Mouse (Mus musculus) heart, embryonic 15.5 days (tissue): ENCODE results near the gene Olfr608. TPM values are rescaled to one million over a fixed set of nuclear protein-coding genes. Genes with fewer than 3 reads are reported as not detected.
"Not testable (repeated sequence)": the region's sequence is repeated elsewhere in the genome, so short reads cannot be mapped to it uniquely, and the experiment has no call there.

Experiments used
- ATAC-seq: fragments of 200-750 bp; cut with Nextera tagmentation; replicated peaks from 2 replicates; pipeline ENCODE4 v1.8.0; 2017; ENCODE audit warnings: low read depth, moderate TSS enrichment; ENCODE audit not compliant: insufficient number of reproducible peaks, insufficient read depth, low FRiP score
- H3K27ac ChIP-seq: fragments of 300-500 bp; sonication (generic); 2 replicates; pipeline ENCODE4 v1.5.1; 2015; ENCODE audit warnings: mild to moderate bottlenecking, inconsistent platforms
- H3K27me3 ChIP-seq: fragments of 300-500 bp; sonication (generic); 2 replicates; pipeline ENCODE4 v1.6.1; 2015; ENCODE audit warnings: inconsistent platforms
- H3K36me3 ChIP-seq: fragments of 300-500 bp; sonication (generic); 2 replicates; pipeline ENCODE4 v1.6.1; 2015; ENCODE audit warnings: mild to moderate bottlenecking, inconsistent platforms
- H3K4me1 ChIP-seq: fragments of 300-500 bp; sonication (generic); replicated peaks from 2 replicates; pipeline ENCODE4 v1.6.1; 2015; ENCODE audit warnings: inconsistent platforms
- H3K4me2 ChIP-seq: fragments of 300-500 bp; sonication (generic); 2 replicates; pipeline ENCODE4 v1.6.1; 2015; ENCODE audit warnings: inconsistent platforms, mild to moderate bottlenecking, moderate library complexity
- H3K4me3 ChIP-seq: fragments of 300-500 bp; sonication (generic); 2 replicates; pipeline ENCODE4 v1.5.1; 2015; ENCODE audit warnings: mild to moderate bottlenecking, inconsistent platforms
- H3K9ac ChIP-seq: fragments of 300-500 bp; sonication (generic); 2 replicates; pipeline ENCODE4 v1.6.1; 2015; ENCODE audit warnings: mild to moderate bottlenecking, inconsistent platforms
- H3K9me3 ChIP-seq: fragments of 300-500 bp; sonication (generic); replicated peaks from 2 replicates; pipeline ENCODE4 v1.6.1; 2016; ENCODE audit warnings: inconsistent platforms
- WGBS: fragments of 180-500 bp; shearing (Covaris S2); methylation state at CpG from one replicate; pipeline ENCODE4 v1.1.7; 2015; ENCODE audit warnings: mixed read lengths; 5-methylcytosine and 5-hydroxymethylcytosine counted together
- polyA plus RNA-seq: library from polyadenylated mRNA; unstranded; fragments of >200 nt; fragmentation: Nextera tagmentation; extraction: Ambion mirVana; gene quantifications from 2 replicates; pipeline ENCODE4 v1.2.1, GENCODE M21; 2015

Olfr608 gene
- polyA plus RNA-seq, result 0.52 and 0.59 TPM in 2 replicates

DNA sequence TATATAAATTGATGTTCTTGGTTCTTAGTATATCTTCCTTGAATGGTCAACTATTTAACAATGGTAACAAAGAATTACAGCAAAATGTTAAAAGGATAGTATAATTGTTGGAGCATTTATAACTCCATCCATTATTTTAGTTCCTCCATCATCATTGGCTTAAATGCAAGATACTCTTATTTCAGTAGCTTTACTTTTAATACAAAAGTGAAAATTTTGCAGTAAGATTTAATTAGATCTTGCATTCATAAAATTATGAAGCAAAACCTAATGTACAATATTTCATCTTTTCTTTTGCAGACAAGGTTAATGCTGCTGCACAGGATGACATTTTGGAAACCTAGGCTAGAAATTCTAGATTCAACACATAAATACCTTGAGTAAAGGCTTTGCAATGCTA lies at the start of gene Olfr608:
Olfr608 (plus strand) TSS at position 301 of the 400 bp plus-strand sequence.
- no peak for ATAC-seq

GRCm38 (mm10) chr7:103445339-103445738 lies 24.3 kb upstream of the Olfr608 start, which contains the start of gene Olfr605:
Gene Olfr605 (minus strand): TSS chr7:103445439.
- Histone ChIP-seq H3K27me3 (no peaks in the 10 kb centered on the region), H3K36me3 (no peaks in the 10 kb centered on the region), H3K27ac (no peak within 1 kb of the TSS), H3K9ac (no peak within 1 kb of the TSS), H3K4me3 (no peak within 1 kb of the TSS), H3K4me2 (no peak within 1 kb of the TSS), H3K4me1 (no peaks in the 10 kb centered on the region), H3K9me3 (no peaks in the 10 kb centered on the region)
- ATAC-seq, result no peak
- 77% methylated on average over 1 of the region's 1 CpGs for WGBS

More for the DNA sequence above, at the start of gene Olfr608:
- Histone ChIP-seq H3K27me3 (no peaks in the 10 kb centered on the region), H3K9ac (no peak within 1 kb of the TSS), H3K4me1 (no peaks in the 10 kb centered on the region), H3K9me3 (no peaks in the 10 kb centered on the region), H3K27ac (no peak within 1 kb of the TSS), H3K4me3 (no peak within 1 kb of the TSS), H3K4me2 (no peak within 1 kb of the TSS), H3K36me3 (no peaks in the 10 kb centered on the region)

- no peak for ATAC-seq
- Histone ChIP-seq H3K27me3 (no peaks in the 10 kb centered on the region), H3K9me3 (no peaks in the 10 kb centered on the region), H3K4me3 (no peak within 1 kb of the TSS), H3K4me2 (no peak within 1 kb of the TSS), H3K36me3 (no peaks in the 10 kb centered on the region), H3K4me1 (no peaks in the 10 kb centered on the region), H3K9ac (no peak within 1 kb of the TSS), H3K27ac (no peak within 1 kb of the TSS)
- WGBS, result 84% methylated on average over 2 of the region's 2 CpGs
Measured at GRCm38 (mm10) chr7:103448746-103449145, 20.9 kb upstream of the Olfr608 start, which contains the start of gene Olfr606. Gene Olfr606 (plus strand): TSS chr7:103449046.

GRCm38 (mm10) chr7:103460590-103460989 lies 9.1 kb upstream of the Olfr608 start:
- ATAC-seq, result peak; percentile 86
- Histone ChIP-seq H3K4me2 (peak overlapping the region; percentile 8; the same call in 1 of the 2 replicates), H3K9me3 (no peaks in the 10 kb centered on the region), H3K4me1 (no peaks in the 10 kb centered on the region), H3K36me3 (no peaks in the 10 kb centered on the region), H3K4me3 (peak overlapping the region; percentile 22; the same call in 1 of the 2 replicates), H3K27ac (peak overlapping the region; percentile 60), H3K9ac (no peak overlapping the region), H3K27me3 (no peaks in the 10 kb centered on the region)
- 48% methylated on average over 5 of the region's 5 CpGs for WGBS

GRCm38 (mm10) chr7:103477106-103477505 lies 7.4 kb downstream of the Olfr608 start:
- not testable (repeated sequence) for H3K4me3 ChIP-seq, ATAC-seq, H3K9me3 ChIP-seq, H3K27me3 ChIP-seq, H3K4me2 ChIP-seq, H3K9ac ChIP-seq, H3K4me1 ChIP-seq, H3K27ac ChIP-seq, H3K36me3 ChIP-seq
- 85% methylated on average over 9 of the region's 9 CpGs for WGBS

DNA sequence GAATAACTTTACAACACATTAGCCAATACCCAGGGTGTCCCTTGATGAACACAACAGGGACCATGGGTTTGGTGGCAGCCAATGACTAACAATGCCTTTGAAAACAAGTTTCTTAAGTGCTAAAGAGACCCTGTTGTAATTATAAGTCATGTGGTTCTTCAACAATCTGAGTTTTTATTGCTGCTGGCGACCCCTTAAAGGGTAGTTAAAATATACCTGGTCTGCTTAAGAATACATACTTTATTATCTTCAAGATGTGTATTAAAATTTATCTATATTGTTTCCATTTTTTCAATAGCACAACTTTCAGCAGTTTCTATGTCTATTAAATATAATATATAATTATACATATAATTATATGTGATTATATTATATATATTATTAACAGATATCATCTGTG lies 28.3 kb downstream of the Olfr608 start, which contains the start of gene Olfr609:
Olfr609 (minus strand) TSS at position 101 of the 400 bp plus-strand sequence.
- no peaks in the 10 kb centered on the region for H3K9me3 ChIP-seq
- H3K27me3 ChIP-seq, result no peaks in the 10 kb centered on the region
- whole genome bisulfite sequencing, result 55% methylated on average over 1 of the region's 1 CpGs
- no peak within 1 kb of the TSS for H3K27ac ChIP-seq
- no peak within 1 kb of the TSS for H3K4me2 ChIP-seq
- no peaks in the 10 kb centered on the region for H3K36me3 ChIP-seq
- H3K4me3 ChIP-seq, result no peak within 1 kb of the TSS
- H3K9ac ChIP-seq, result no peak within 1 kb of the TSS
- no peak for ATAC-seq
- H3K4me1 ChIP-seq, result no peaks in the 10 kb centered on the region

GRCm38 (mm10) chr7:103512022-103512421 lies 42.3 kb downstream of the Olfr608 start, which contains the start of gene Olfr610:
Gene Olfr610 (minus strand): TSS chr7:103512122.
- Histone ChIP-seq H3K9ac (no peak within 1 kb of the TSS), H3K27me3 (no peaks in the 10 kb centered on the region), H3K36me3 (no peaks in the 10 kb centered on the region), H3K4me2 (no peak within 1 kb of the TSS), H3K4me1 (no peaks in the 10 kb centered on the region), H3K9me3 (no peaks in the 10 kb centered on the region), H3K27ac (no peak within 1 kb of the TSS), H3K4me3 (no peak within 1 kb of the TSS)
- no peak for ATAC-seq
- WGBS, result 78% methylated on average over 2 of the region's 2 CpGs

- not testable (repeated sequence) for H3K36me3 ChIP-seq, H3K27me3 ChIP-seq, H3K4me2 ChIP-seq, H3K27ac ChIP-seq, H3K9me3 ChIP-seq, ATAC-seq, H3K4me1 ChIP-seq, H3K4me3 ChIP-seq, H3K9ac ChIP-seq
- 43% methylated on average over 1 of the region's 1 CpGs for WGBS
Measured at GRCm38 (mm10) chr7:103520746-103521145, 51.1 kb downstream of the Olfr608 start, which contains the start of gene Olfr611. Gene Olfr611 (minus strand): TSS chr7:103520846.

Other genes starting within 250 kb of the Olfr608 start
- not detected in 2 replicates for gene Usp17ld, start 217.4 kb upstream of the Olfr608 start, polyA plus RNA-seq
- not detected in 2 replicates for gene Olfr596, start 164.2 kb upstream of the Olfr608 start, polyA plus RNA-seq
- not detected in 2 replicates for gene Olfr597, start 153.6 kb upstream of the Olfr608 start, polyA plus RNA-seq
- gene Olfr598, start 146.3 kb upstream of the Olfr608 start, polyA plus RNA-seq, result not detected in 2 replicates
- not detected in 2 replicates for gene Olfr599, start 134.0 kb upstream of the Olfr608 start, polyA plus RNA-seq
- gene Olfr600, start 120.2 kb upstream of the Olfr608 start, polyA plus RNA-seq, result not detected in 2 replicates
- not detected in 2 replicates for gene Olfr601, start 107.2 kb upstream of the Olfr608 start, polyA plus RNA-seq
- gene Olfr603, start 83.7 kb upstream of the Olfr608 start, polyA plus RNA-seq, result not detected in 2 replicates
- gene Usp17lc, start 54.8 kb upstream of the Olfr608 start, polyA plus RNA-seq, result not detected in 2 replicates
- gene Olfr605, start 24.4 kb upstream of the Olfr608 start, polyA plus RNA-seq, result not detected in 2 replicates
- gene Olfr606, start 20.8 kb upstream of the Olfr608 start, polyA plus RNA-seq, result not detected in 2 replicates
- 0.31 and 0.47 TPM in 2 replicates for gene Olfr607, start 5.7 kb upstream of the Olfr608 start, polyA plus RNA-seq
- 0.04 and 0.19 TPM in 2 replicates for gene Olfr609, start 28.2 kb downstream of the Olfr608 start, polyA plus RNA-seq
- gene Olfr610, start 42.2 kb downstream of the Olfr608 start, polyA plus RNA-seq, result not detected in 2 replicates
- gene Olfr611, start 51.0 kb downstream of the Olfr608 start, polyA plus RNA-seq, result not detected in 2 replicates
- gene Olfr612, start 72.8 kb downstream of the Olfr608 start, polyA plus RNA-seq, result not detected in 2 replicates
- gene Olfr613, start 78.2 kb downstream of the Olfr608 start, polyA plus RNA-seq, result not detected in 2 replicates
- not detected in 2 replicates for gene Olfr615, start 86.2 kb downstream of the Olfr608 start, polyA plus RNA-seq
- not detected in 2 replicates for gene Olfr616, start 99.3 kb downstream of the Olfr608 start, polyA plus RNA-seq
- gene Olfr617, start 103.2 kb downstream of the Olfr608 start, polyA plus RNA-seq, result not detected in 2 replicates
- gene Olfr618, start 120.2 kb downstream of the Olfr608 start, polyA plus RNA-seq, result not detected in 2 replicates
- not detected in 2 replicates for gene Olfr619, start 130.7 kb downstream of the Olfr608 start, polyA plus RNA-seq
- gene Olfr620, start 142.7 kb downstream of the Olfr608 start, polyA plus RNA-seq, result not detected in 2 replicates
- gene Olfr622, start 172.8 kb downstream of the Olfr608 start, polyA plus RNA-seq, result not detected in 2 replicates
- gene Olfr623, start 193.8 kb downstream of the Olfr608 start, polyA plus RNA-seq, result not detected in 2 replicates
- gene Olfr624, start 201.3 kb downstream of the Olfr608 start, polyA plus RNA-seq, result 0.03 TPM in 2 replicates
- not detected in 2 replicates for gene Olfr625-ps1, start 212.8 kb downstream of the Olfr608 start, polyA plus RNA-seq
- gene Olfr243, start 244.8 kb downstream of the Olfr608 start, polyA plus RNA-seq, result not detected in 2 replicates